Mouse (Mus musculus): ENCODE measurements at regions not wholly inside any gene's neighbourhood (a gene's known extent, or its start where the extent isn't known, plus 50 kb on each side); places are given as distances from the start of the nearest gene placed in this dataset.

DNA sequence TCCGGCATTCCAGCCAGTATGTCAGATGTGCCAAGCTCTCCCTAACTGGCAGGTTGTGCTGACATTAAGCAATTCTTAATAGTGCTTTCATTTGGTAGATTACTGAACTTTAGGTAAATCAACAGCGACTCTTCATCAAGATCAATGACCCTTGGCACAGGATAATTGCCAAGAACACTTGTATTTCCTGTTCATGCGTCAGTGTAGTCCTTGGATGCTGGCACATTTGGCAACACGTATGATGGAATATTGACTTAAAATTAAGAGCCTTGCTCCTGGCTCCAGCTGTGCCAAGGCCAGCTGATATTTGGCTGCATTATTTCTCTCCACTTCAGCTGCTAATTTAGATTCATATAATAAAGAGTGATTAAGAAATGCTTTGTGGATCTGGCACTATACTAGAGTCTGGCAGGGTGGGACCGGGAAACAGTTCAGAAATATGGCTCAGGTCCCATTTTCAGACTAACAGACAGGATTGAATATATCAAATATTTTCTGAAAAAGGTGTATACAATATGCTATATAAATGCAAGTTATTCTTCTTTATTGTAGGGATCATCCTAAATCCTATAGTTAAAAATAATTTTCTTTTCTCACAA is 365.5 kb downstream of the Mllt3 start:
- DNase-seq = peak; percentile 30
- no peaks in the 10 kb centered on the region for H3K4me1 ChIP-seq (ENCODE audit: control insufficient read depth, insufficient read depth, low read length)
- no peak for TF ChIP-seq POLR2A (IDR thresholded peaks at IDR 0.05; ENCODE audit: low read depth, low read length)
- TF ChIP-seq CTCF (conservative IDR thresholded peaks at IDR 0.05; ENCODE audit: insufficient read depth, insufficient read length, low read depth, low read length) = no peak
- WGBS = 30% methylated on average over 5 of the region's 5 CpGs
- no peak overlapping the region for H3K27ac ChIP-seq (ENCODE audit: insufficient read depth, low read depth, low read length)
- H3K27me3 ChIP-seq (replicated peaks; ENCODE audit: control insufficient read depth, insufficient read depth, low read length) = no peaks in the 10 kb centered on the region
- H3K36me3 ChIP-seq (ENCODE audit: control insufficient read depth, insufficient read depth, low read length) = no peaks in the 10 kb centered on the region
- no peak overlapping the region for H3K4me3 ChIP-seq (ENCODE audit: insufficient read depth, low read depth, low read length)

DNA sequence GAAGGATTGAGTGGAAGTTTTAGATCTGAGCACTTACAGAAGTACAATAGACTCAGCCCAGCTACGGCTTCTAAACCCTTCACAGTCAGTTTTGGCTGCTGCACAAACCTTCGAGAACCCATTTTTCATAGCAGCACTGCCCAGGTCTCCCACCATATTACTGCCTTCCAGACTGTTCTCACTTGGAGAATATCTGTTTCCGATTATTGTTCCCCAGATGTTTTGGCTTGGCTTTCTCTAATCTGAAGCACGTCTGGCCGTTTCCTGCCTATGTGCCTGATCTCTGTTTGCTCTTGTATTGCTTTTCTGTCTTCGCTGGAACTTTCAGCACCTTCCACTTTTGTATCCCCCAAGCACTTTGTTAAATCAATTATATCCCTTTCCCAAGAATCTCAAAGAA is 368.0 kb downstream of the Mllt3 start:
- H3K4me1 ChIP-seq (ENCODE audit: control insufficient read depth, insufficient read depth, low read length) = no peaks in the 10 kb centered on the region
- H3K4me3 ChIP-seq (ENCODE audit: insufficient read depth, low read depth, low read length) = no peak overlapping the region
- H3K27me3 ChIP-seq (replicated peaks; ENCODE audit: control insufficient read depth, insufficient read depth, low read length) = no peaks in the 10 kb centered on the region
- no peaks in the 10 kb centered on the region for H3K36me3 ChIP-seq (ENCODE audit: control insufficient read depth, insufficient read depth, low read length)
- WGBS = 76% methylated on average over 6 of the region's 6 CpGs
- DNase-seq = no peak
- no peak overlapping the region for H3K27ac ChIP-seq (ENCODE audit: insufficient read depth, low read depth, low read length)
- TF ChIP-seq CTCF (conservative IDR thresholded peaks at IDR 0.05; ENCODE audit: insufficient read depth, insufficient read length, low read depth, low read length) = no peak
- no peak for TF ChIP-seq POLR2A (IDR thresholded peaks at IDR 0.05; ENCODE audit: low read depth, low read length)

DNA sequence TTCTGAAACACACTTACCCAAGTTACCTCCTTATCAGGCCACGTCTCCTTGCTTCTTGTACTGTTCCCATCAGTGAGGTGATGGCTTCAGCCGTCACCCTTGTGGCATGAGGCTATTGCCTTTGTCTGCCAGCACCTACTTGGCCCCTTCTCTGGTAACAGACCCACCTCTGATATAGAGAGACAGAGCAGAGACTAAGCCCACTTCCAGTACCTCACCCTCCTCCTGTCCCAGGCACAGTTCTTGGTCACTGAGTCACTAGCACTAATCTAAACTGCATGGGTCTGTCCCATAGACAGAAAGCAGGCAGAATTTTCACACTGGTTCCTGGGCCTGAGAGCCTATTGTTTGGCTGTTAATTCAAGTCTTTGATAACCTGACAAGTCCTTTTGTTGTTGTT is 370.3 kb downstream of the Mllt3 start:
- Histone ChIP-seq H3K27me3 (replicated peaks; ENCODE audit: control insufficient read depth, insufficient read depth, low read length) (no peaks in the 10 kb centered on the region), H3K4me3 (ENCODE audit: insufficient read depth, low read depth, low read length) (no peak overlapping the region), H3K27ac (ENCODE audit: insufficient read depth, low read depth, low read length) (no peak overlapping the region), H3K36me3 (ENCODE audit: control insufficient read depth, insufficient read depth, low read length) (no peaks in the 10 kb centered on the region), H3K4me1 (ENCODE audit: control insufficient read depth, insufficient read depth, low read length) (no peaks in the 10 kb centered on the region)
- DNase-seq = no peak
- WGBS = 97% methylated on average over 2 of the region's 2 CpGs
- TF ChIP-seq CTCF (conservative IDR thresholded peaks at IDR 0.05; ENCODE audit: insufficient read depth, insufficient read length, low read depth, low read length) (no peak), POLR2A (IDR thresholded peaks at IDR 0.05; ENCODE audit: low read depth, low read length) (no peak)

DNA sequence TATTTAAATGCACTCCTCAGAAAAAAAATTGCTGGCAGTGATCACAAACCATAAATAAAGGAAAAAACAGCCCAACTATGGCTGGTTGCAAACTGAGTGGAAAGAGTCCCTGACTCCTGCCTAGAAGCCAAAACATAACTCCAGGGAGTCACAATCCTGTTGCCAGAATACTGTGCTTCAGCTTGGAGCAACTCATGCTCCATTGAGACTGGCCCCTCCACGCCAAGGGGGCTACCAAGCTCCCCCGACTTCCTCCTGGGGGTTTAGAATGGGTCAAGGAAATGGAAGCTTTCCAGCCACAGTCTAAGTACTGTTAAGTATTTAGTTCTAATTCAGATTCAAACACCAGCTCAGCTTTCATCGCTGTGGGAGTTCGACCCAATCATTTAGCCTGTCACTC is 374.8 kb downstream of the Mllt3 start:
- no peak for TF ChIP-seq POLR2A (IDR thresholded peaks at IDR 0.05; ENCODE audit: low read depth, low read length)
- TF ChIP-seq CTCF (conservative IDR thresholded peaks at IDR 0.05; ENCODE audit: insufficient read depth, insufficient read length, low read depth, low read length) = no peak
- 41% methylated on average over 4 of the region's 4 CpGs for WGBS
- Histone ChIP-seq H3K4me1 (ENCODE audit: control insufficient read depth, insufficient read depth, low read length) (no peaks in the 10 kb centered on the region), H3K36me3 (ENCODE audit: control insufficient read depth, insufficient read depth, low read length) (no peaks in the 10 kb centered on the region), H3K27me3 (replicated peaks; ENCODE audit: control insufficient read depth, insufficient read depth, low read length) (no peaks in the 10 kb centered on the region), H3K4me3 (ENCODE audit: insufficient read depth, low read depth, low read length) (no peak overlapping the region), H3K27ac (ENCODE audit: insufficient read depth, low read depth, low read length) (no peak overlapping the region)
- no peak for DNase-seq

DNA sequence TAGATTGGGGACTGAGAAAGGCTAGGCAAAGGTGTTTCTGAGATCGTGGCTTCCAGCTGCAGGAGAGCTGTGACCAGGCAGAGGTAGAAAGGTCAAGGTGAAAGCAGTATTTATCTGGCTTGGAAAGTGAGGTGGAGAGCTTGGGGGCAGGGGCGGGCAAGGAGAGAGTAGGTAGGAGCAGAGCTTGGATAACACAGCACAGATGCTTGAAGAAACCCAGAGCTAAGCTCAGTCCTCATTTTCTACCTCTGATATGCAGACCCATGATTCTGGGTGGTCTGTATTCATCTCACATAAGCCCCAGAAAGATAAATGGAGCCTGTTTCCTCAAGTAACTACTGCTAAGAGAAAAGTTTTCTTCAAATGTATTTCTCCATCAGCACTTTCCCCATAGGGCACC is 375.3 kb downstream of the Mllt3 start:
- TF ChIP-seq CTCF (conservative IDR thresholded peaks at IDR 0.05; ENCODE audit: insufficient read depth, insufficient read length, low read depth, low read length) (no peak), POLR2A (IDR thresholded peaks at IDR 0.05; ENCODE audit: low read depth, low read length) (no peak)
- Histone ChIP-seq H3K27me3 (replicated peaks; ENCODE audit: control insufficient read depth, insufficient read depth, low read length) (no peaks in the 10 kb centered on the region), H3K4me1 (ENCODE audit: control insufficient read depth, insufficient read depth, low read length) (no peaks in the 10 kb centered on the region), H3K36me3 (ENCODE audit: control insufficient read depth, insufficient read depth, low read length) (no peaks in the 10 kb centered on the region), H3K27ac (ENCODE audit: insufficient read depth, low read depth, low read length) (no peak overlapping the region), H3K4me3 (ENCODE audit: insufficient read depth, low read depth, low read length) (no peak overlapping the region)
- DNase-seq = no peak
- WGBS = 60% methylated on average over 2 of the region's 2 CpGs

DNA sequence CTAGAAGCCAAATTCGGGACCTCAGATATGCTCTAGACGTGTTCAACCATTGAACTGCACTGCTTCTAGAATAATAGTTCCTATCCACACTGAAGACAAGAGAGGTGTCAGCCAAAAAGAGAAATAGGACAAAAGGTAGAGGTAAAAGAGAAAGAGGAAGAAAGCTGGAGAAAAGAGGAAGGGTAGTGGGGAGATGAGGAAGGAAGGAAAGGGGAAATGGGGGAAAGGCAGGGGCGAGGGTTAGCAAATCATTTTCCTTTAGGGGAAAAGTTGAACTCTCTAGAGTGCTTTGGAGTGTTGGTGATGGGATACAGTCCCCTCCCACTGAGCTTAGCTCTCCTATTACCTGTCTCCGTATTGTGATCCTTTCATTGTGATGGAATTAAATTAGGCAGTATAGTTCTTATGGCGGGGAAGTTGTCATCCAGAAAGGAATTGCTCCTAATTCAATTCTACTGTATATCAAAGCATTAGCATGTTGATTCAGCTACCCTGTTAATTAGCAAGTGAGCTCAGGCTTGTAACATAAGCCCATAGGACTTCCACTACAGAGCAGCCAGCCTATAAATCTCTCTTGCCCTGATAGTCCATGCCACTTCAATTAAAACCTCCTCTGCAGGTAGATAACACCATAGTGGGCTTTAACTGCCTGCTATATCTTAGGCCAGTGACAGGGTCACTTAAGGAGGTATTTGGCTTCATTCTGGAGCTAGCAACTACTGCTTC is 379.6 kb downstream of the Mllt3 start:
- 79% methylated on average over 5 of the region's 5 CpGs for WGBS
- no peak overlapping the region for H3K4me3 ChIP-seq (ENCODE audit: insufficient read depth, low read depth, low read length)

DNA sequence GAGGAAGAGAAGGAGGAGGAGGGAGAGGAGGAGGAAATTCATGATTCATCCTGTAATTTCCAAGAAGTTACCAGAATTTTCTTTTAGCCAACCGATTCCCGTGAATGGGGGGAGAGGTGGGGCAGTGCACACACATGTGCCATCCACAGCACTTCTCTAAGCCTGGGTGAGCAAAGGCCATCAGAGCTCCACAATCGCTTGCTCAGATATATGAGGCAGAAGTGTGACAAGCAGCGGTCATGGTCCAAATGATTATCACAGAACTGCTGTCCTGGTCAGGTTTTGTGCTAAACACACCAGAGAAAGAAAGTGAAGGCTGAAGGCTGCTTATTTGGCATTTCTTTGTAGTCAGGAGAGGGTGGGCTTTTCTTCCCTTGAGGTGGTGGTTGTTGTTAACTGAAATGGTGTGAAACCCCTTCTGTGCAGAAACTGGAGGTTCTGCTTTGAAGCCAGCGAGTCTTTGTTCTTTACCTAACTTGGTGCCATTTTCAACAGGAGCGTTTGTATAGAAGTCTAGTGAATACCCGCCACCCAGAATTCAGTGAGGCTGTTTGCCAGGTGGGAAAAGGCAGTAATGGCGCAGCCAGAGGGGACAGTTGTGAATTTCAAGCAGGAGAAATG is 380.7 kb downstream of the Mllt3 start:
- WGBS = 62% methylated on average over 8 of the region's 8 CpGs

More for the DNA sequence above, 379.6 kb downstream of the Mllt3 start:
- Histone ChIP-seq H3K27me3 (replicated peaks; ENCODE audit: control insufficient read depth, insufficient read depth, low read length) (no peaks in the 10 kb centered on the region), H3K27ac (ENCODE audit: insufficient read depth, low read depth, low read length) (no peak overlapping the region), H3K4me1 (ENCODE audit: control insufficient read depth, insufficient read depth, low read length) (no peaks in the 10 kb centered on the region), H3K36me3 (ENCODE audit: control insufficient read depth, insufficient read depth, low read length) (no peaks in the 10 kb centered on the region)
- TF ChIP-seq POLR2A (IDR thresholded peaks at IDR 0.05; ENCODE audit: low read depth, low read length) (no peak), CTCF (conservative IDR thresholded peaks at IDR 0.05; ENCODE audit: insufficient read depth, insufficient read length, low read depth, low read length) (no peak)
- DNase-seq = no peak

More for the DNA sequence above, 380.7 kb downstream of the Mllt3 start:
- Histone ChIP-seq H3K27ac (ENCODE audit: insufficient read depth, low read depth, low read length) (no peak overlapping the region), H3K4me1 (ENCODE audit: control insufficient read depth, insufficient read depth, low read length) (no peaks in the 10 kb centered on the region; the same call in 1 of the 2 replicates), H3K4me3 (ENCODE audit: insufficient read depth, low read depth, low read length) (no peak overlapping the region), H3K36me3 (ENCODE audit: control insufficient read depth, insufficient read depth, low read length) (no peaks in the 10 kb centered on the region), H3K27me3 (replicated peaks; ENCODE audit: control insufficient read depth, insufficient read depth, low read length) (no peaks in the 10 kb centered on the region)
- DNase-seq = no peak
- TF ChIP-seq CTCF (conservative IDR thresholded peaks at IDR 0.05; ENCODE audit: insufficient read depth, insufficient read length, low read depth, low read length) = no peak
- no peak for TF ChIP-seq POLR2A (IDR thresholded peaks at IDR 0.05; ENCODE audit: low read depth, low read length)

Measured in kidney, adult 2 months (tissue).